Comparison of ENCODE assay signal across 11 mouse cellular contexts in the genomic region with DNA sequence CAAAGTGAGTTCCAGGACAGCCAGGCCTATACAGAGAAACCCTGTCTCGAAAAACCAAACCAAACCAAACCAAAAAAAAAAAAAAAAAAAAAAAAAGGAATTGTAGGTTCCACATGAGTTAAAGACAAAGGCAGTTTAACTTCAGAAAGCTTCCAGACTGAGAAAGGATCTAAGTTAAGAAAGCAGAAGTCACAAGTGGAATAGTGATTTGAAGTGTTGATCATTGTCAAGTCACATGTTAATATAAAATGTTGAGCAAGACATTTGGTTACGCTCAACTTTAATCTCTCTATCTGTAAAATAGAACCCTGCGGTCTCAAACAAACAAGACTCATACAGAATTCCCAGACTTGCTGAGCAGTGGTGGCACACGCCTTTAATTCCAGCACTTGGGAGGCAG.
"Had no signal": no experiment of that assay in that cellular context is flagged by ENCODE, and none has a peak within 500 bp of the region (broad histone marks: within the 10 kb centered on the region; RNA-seq: fewer than 3 reads in every experiment).

No protein-coding gene starts in this region.

- DNase-seq: liver, postnatal 0 days; lung, adult 2 months; lung, postnatal 14 days; lung, postnatal 36 days; midbrain, embryonic 14.5 days; right cerebral cortex, postnatal 14 days; thymus, adult 2 months; thymus, postnatal 25 days; thymus, postnatal 4 days had no signal

- ATAC-seq: liver, postnatal 0 days; lung, postnatal 0 days; midbrain, embryonic 16.5 days had no signal
